Mouse (Mus musculus) MEL (cell line): ENCODE results near the gene Spib.

Source experiments
- CTCF ChIP-seq, 3 experiments: IDR thresholded peaks in 2 of 3; conservative IDR thresholded peaks in 1 of 3; 2 replicates each; pipeline ENCODE4 v1.5.1; 2011 to 2012; ENCODE audit warnings: low read length in 3 of 3, low read depth in 2 of 3, mild to moderate bottlenecking in 2 of 3, improper control_type of control experiment in 1 of 3, inconsistent platforms in 1 of 3, mixed read lengths in 1 of 3, moderate library complexity in 1 of 3; ENCODE audit not compliant: control insufficient read depth in 1 of 3, insufficient read depth in 1 of 3, poor library complexity in 1 of 3, severe bottlenecking in 1 of 3
- MAX ChIP-seq: IDR thresholded peaks from 2 replicates; pipeline ENCODE4 v1.6.1; 2011; ENCODE audit warnings: low read length, improper control_type of control experiment
- USF1 ChIP-seq: IDR thresholded peaks from 2 replicates; pipeline ENCODE4 v1.6.1; 2014; ENCODE audit warnings: low read depth, mild to moderate bottlenecking, inconsistent platforms, low read length, improper control_type of control experiment, moderate library complexity

GRCm38 (mm10) chr7:44531207-44531606 is 664 bp downstream of the Spib start:
- TF ChIP-seq CTCF (IDR thresholded peaks at IDR 0.05 in 2 of 3, conservative IDR thresholded peaks at IDR 0.05 in 1 of 3; ENCODE audit: control insufficient read depth in 1 of 3, insufficient read depth in 1 of 3, low read depth in 2 of 3, low read length in 3 of 3, poor library complexity in 1 of 3, severe bottlenecking in 1 of 3) (no peak), USF1 (no peak), MAX (no peak)
